Mouse (Mus musculus) liver, adult 2 months (tissue): ENCODE data around the gene Elmod3. TPM values are rescaled to one million over a fixed set of nuclear protein-coding genes. Genes with fewer than 3 reads are reported as not detected.

Experiments
- DNase-seq: peaks from one replicate; pipeline ENCODE4 v3.0.0-alpha.2; 2011; ENCODE audit warnings: low read depth, low spot score; ENCODE audit errors: extremely low read depth
- H3K27ac ChIP-seq: fragments of 200-500 bp; replicated peaks from 2 replicates; pipeline ENCODE4 v1.5.1; 2012; ENCODE audit warnings: low read depth, mild to moderate bottlenecking, control low read depth, inconsistent platforms, low read length; ENCODE audit not compliant: insufficient read depth
- H3K27me3 ChIP-seq: fragments of 200-500 bp; 2 replicates; pipeline ENCODE4 v1.6.1; 2012; ENCODE audit warnings: mild to moderate bottlenecking, moderate library complexity, low read length, inconsistent platforms; ENCODE audit not compliant: control insufficient read depth, insufficient read depth
- H3K36me3 ChIP-seq: fragments of 200-500 bp; 2 replicates; pipeline ENCODE4 v1.6.1; 2012; ENCODE audit warnings: low read length, inconsistent platforms; ENCODE audit not compliant: control insufficient read depth, insufficient read depth
- H3K4me1 ChIP-seq: fragments of 200-500 bp; 2 replicates; pipeline ENCODE4 v1.6.1; 2011; ENCODE audit warnings: low read length; ENCODE audit not compliant: control insufficient read depth, insufficient read depth
- H3K4me3 ChIP-seq: fragments of 200-500 bp; 2 replicates; pipeline ENCODE4 v1.5.1; 2011; ENCODE audit warnings: low read depth, mild to moderate bottlenecking, control low read depth, low read length, moderate library complexity; ENCODE audit not compliant: insufficient read depth
- H3K79me2 ChIP-seq: fragments of 200-500 bp; 2 replicates; pipeline ENCODE4 v1.6.1; 2012; ENCODE audit warnings: inconsistent platforms, mild to moderate bottlenecking, low read length, moderate library complexity; ENCODE audit not compliant: control insufficient read depth, insufficient read depth
- H3K9ac ChIP-seq: fragments of 200-500 bp; 2 replicates; pipeline ENCODE4 v1.6.1; 2012; ENCODE audit warnings: low read depth, mild to moderate bottlenecking, control low read depth, inconsistent platforms, low read length
- CTCF ChIP-seq: fragments of 200-500 bp; IDR thresholded peaks from 2 replicates; pipeline ENCODE4 v1.5.1; 2011; ENCODE audit warnings: low read depth, low read length, control low read depth
- POLR2A ChIP-seq: fragments of 200-500 bp; IDR thresholded peaks from 2 replicates; pipeline ENCODE4 v1.6.1; 2011; ENCODE audit warnings: low read length, control low read depth; ENCODE audit not compliant: insufficient read depth; ENCODE audit errors: extremely low read depth
- WGBS: fragments of 180-500 bp; shearing (Covaris S2); methylation state at CpG from one replicate; pipeline ENCODE4 v1.1.7; 2018; 5-methylcytosine and 5-hydroxymethylcytosine counted together
- polyA plus RNA-seq: library from polyadenylated mRNA; depleted of rRNA; stranded (reverse); fragments of >200 nt; gene quantifications from 2 replicates; pipeline ENCODE4 v1.2.3, GENCODE M21; 2012
- total RNA-seq: library from RNA; depleted of rRNA; stranded (reverse); fragments of >200 nt; gene quantifications from 2 replicates; pipeline ENCODE4 v1.2.3, GENCODE M21; 2014

Elmod3 gene
- total and polyA plus RNA-seq, 2 experiments = 7.6 to 14.7 TPM

GRCm38 (mm10) chr6:72598791-72599557 is 761 bp upstream of the Elmod3 start:
- Histone ChIP-seq H3K4me1 (peaks cover 14% of the 10 kb centered on the region), H3K27ac (peak overlapping the region; percentile 96), H3K27me3 (no peaks in the 10 kb centered on the region), H3K79me2 (peaks cover 8% of the 10 kb centered on the region; the same call in 1 of the 2 replicates), H3K4me3 (peak overlapping the region; percentile 75), H3K9ac (peak overlapping the region; percentile 93), H3K36me3 (peaks cover 24% of the 10 kb centered on the region; the same call in 1 of the 2 replicates)
- TF ChIP-seq CTCF = no peak
- WGBS = 8% methylated on average over 12 of the region's 12 CpGs
- peak; percentile 77 for DNase-seq

- Histone ChIP-seq H3K36me3 (peaks cover 8% of the 10 kb centered on the region; the same call in 1 of the 2 replicates), H3K27ac (peak overlapping the region; percentile 87), H3K27me3 (no peaks in the 10 kb centered on the region), H3K4me1 (peaks cover 18% of the 10 kb centered on the region), H3K9ac (peak overlapping the region; percentile 80), H3K79me2 (0 out of 2 replicates have a peak, but pooled peaks cover 5% of the 10 kb centered on the region), H3K4me3 (peak overlapping the region; percentile 80)
- no peak for DNase-seq
- WGBS = 14% methylated on average over 13 of the region's 13 CpGs
- TF ChIP-seq POLR2A (no peak), CTCF (no peak)
Measured at GRCm38 (mm10) chr6:72597083-72597874, 934 bp downstream of the Elmod3 start.

GRCm38 (mm10) chr6:72593914-72594313 is 4.3 kb downstream of the Elmod3 start:
- 0 out of 2 replicates have a peak, but pooled peaks cover 5% of the 10 kb centered on the region for H3K79me2 ChIP-seq
- H3K27me3 ChIP-seq = no peaks in the 10 kb centered on the region
- no peak overlapping the region for H3K27ac ChIP-seq
- H3K4me1 ChIP-seq = peaks cover 25% of the 10 kb centered on the region
- no peaks in the 10 kb centered on the region; the same call in 1 of the 2 replicates for H3K36me3 ChIP-seq
- 75% methylated on average over 5 of the region's 5 CpGs for WGBS
- no peak for DNase-seq
- H3K4me3 ChIP-seq = no peak overlapping the region
- no peak overlapping the region for H3K9ac ChIP-seq
- no peak for TF ChIP-seq POLR2A
- no peak for TF ChIP-seq CTCF

- Histone ChIP-seq H3K4me3 (no peak overlapping the region), H3K27me3 (no peaks in the 10 kb centered on the region), H3K79me2 (0 out of 2 replicates have a peak, but pooled peaks cover 5% of the 10 kb centered on the region), H3K27ac (no peak overlapping the region), H3K9ac (no peak overlapping the region), H3K4me1 (peaks cover 25% of the 10 kb centered on the region), H3K36me3 (no peaks in the 10 kb centered on the region; the same call in 1 of the 2 replicates)
- DNase-seq = no peak
- TF ChIP-seq CTCF (no peak), POLR2A (no peak)
- WGBS = 91% methylated on average over 6 of the region's 6 CpGs
Measured at GRCm38 (mm10) chr6:72593011-72593803, 5.0 kb downstream of the Elmod3 start.

GRCm38 (mm10) chr6:72590111-72590510 is 8.1 kb downstream of the Elmod3 start:
- TF ChIP-seq CTCF = no peak
- TF ChIP-seq POLR2A = no peak

More at GRCm38 (mm10) chr6:72590111-72590510, 8.1 kb downstream of the Elmod3 start:
- H3K4me3 ChIP-seq = no peak overlapping the region
- no peaks in the 10 kb centered on the region for H3K27me3 ChIP-seq
- H3K9ac ChIP-seq = no peak overlapping the region
- H3K79me2 ChIP-seq = 0 out of 2 replicates have a peak, but pooled peaks cover under 1% of the 10 kb centered on the region
- no peaks in the 10 kb centered on the region; the same call in 1 of the 2 replicates for H3K36me3 ChIP-seq
- H3K4me1 ChIP-seq = peaks cover 16% of the 10 kb centered on the region
- H3K27ac ChIP-seq = peak overlapping the region; percentile 85
- peak; percentile 77 for DNase-seq
